Mouse (Mus musculus) natural killer cell, adult 2 months (primary cell): ENCODE data around the gene Fbxo42.

Experiments used
- DNase-seq, 2 experiments: peaks; one replicate each; pipeline ENCODE4 v3.0.0; 2022; ENCODE audit warnings: low spot score in 2 of 2

The Fbxo42 gene

DNA sequence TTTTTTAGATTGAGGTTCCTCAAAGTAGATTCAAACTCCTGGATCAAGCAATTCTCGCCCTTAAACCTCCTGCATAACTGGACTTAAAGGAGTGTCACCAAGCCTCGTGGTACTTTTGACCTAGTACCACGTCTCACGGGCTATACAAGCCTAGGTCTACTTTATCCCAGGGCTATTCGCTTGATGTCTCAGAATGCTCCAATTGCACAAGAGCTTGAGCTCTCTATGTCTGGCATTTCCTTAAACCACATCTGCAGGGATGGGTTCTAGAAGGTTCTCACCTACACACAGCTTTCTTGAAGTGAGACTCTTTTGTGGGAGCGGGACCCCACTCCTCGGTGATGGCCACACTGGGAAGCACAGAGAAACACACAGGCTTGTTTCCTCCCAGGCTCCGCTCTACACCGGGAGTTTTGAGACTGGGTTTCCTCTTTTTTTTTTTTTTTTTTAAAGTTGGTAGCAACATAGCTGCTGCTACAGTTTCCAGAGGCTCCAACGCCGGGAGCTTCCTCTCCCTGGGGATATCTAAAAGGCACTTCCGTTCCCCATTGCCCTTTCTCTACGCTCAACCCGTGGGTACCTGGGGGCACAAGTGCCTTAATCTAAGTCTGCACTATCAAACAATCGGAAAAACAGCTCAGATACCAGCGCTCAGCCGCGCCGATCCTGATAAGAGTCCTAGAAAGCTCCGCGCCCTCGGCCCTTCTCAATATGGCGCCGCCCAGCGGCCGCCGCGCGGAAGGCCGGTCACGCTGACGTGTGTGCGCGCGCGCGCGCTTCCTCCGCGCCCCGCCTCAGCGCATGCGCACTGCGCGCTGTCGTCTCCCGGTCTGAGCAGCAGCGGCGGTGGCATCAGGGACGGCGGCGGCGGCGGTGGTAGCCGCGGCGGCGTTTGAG is at the start of gene Fbxo42:
Fbxo42 (plus strand) TSS at position 802 of the 897 bp plus-strand sequence.
- peak; percentile 91 to 95 for DNase-seq

DNA sequence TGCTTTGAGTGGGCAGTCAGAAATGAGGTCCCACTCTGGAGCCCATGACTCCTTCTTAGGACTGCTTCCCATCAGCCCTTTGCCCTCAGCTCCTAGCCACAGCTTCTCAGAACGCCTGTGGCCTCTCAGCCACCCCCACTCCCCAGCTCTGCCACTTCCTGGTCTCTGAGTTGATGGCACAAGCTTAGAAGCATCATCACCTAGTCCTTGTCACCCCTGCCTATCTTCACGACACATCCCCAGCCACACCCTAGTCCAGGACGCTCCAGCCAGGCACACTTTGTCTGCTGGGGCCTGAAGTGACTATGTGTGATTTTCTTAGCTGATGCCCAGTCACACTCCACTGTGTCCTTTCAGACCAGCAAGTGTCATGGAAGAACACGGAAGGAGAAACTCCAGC is 48.8 kb upstream of the Fbxo42 start:
- no peak for DNase-seq

DNA sequence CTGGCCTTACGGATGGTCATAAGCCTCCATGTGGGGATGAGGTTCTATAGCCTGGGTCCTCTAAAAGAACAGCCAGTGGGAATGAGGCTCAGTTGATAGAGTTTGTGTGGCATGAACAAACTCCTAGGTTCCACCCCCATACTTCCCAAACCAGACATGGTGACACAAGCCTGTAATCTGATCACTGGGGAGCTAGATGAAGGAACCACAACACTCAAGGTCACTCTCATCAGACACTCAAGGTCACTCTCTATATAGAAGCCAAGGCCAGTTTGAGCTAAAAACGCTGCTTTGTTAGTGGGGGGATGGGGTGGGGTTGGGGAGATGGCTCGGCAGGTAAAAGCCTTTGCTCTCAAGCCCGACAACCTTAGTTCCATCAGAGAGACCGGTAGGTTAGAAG is 47.8 kb upstream of the Fbxo42 start:
- DNase-seq = no peak

DNA sequence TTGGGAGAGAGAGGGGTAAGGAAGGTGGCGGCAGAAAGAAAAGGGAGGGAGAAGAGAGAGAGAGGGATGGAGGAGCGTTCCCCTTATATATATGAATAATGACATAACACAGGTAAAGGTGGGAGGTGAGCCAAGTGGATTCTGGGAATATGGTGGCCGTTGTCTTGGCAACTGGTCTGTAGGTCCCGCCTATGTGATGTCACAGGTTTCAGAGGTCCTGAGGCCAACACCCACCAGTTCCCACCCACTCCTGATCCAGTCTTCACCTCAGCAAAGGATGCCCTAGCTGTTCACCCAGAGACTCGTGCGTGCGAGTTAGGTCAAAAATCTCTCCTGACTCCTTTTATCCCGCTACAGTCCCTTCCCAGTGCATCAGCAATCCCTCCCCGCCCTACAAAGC is 46.4 kb upstream of the Fbxo42 start:
- no peak for DNase-seq

DNA sequence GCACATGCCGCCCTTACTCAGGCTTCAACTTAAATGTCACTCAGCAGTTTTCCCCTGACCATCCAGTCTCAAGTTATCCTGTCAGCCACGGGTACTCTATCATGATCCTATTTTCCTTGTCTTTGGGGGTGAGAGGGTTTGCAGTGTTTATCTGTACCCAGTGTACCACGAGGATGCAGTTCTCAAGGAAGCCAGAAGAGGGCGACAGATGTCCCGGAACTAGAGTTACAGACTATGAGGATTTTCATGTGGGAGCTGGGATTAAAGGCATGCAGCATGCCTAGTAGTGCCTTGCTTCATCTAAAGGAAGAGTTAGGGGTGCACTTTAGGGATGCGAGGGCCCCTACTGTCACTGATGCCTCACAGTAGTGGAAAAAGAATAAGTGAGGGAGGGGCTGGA is 45.9 kb upstream of the Fbxo42 start:
- no peak for DNase-seq

DNA sequence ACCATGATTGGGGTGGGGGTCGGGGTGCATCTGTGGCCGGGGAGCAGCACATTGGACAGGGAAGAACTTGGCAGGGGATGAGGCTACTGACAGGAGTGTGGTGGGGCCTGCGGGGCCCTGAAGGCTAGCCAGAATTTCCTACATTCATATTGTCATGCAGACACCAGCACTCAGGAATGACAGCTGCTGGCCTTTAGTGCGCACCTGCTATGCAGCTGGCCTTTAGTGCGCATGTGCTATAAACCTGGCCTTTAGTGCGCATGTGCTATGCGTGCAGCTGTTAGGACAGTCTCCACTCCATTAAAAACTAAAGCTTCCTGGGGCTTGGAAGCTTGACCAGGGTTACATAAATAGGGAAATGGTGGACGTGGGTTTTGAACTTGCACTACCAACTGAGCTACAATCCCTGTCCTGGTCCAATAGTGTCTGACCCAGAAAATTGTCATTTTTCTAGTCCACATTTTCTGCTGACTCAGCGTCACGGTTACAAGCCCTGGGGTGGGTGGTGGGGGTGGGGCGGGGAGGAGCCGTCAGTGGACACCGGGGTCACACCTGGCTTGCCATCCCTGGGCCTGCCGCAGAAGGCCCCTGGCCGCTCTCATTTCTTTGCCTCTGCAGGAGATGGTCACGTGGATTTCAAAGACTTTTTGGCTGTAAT is 41.1 kb upstream of the Fbxo42 start:
- no peak for DNase-seq

DNA sequence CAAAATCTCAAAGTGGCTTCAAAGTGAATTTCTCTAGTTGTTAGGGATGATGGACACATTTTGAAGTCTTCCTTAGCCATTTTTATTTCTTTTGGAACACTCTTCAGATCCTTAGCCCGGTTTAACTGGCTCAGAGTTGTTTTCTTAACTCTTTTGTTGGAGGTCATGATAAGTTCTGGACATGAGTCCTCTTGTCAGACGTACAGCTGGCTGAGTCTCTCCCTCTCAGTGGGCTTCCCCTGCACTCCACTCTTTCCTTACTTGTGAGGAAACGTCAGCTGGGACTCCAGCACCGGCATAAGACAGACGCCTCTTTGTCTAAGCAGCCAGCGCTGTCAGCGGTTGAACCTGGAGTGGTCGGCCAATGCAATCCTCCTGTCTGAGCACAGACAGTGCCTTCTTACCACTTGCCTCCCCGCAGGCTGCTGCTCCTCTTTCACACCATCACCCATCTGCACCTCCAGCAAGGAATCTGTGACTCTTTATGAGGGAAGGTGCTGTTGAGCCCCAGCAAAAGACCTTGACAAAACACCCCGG is 39.4 kb upstream of the Fbxo42 start:
- DNase-seq = no peak

DNA sequence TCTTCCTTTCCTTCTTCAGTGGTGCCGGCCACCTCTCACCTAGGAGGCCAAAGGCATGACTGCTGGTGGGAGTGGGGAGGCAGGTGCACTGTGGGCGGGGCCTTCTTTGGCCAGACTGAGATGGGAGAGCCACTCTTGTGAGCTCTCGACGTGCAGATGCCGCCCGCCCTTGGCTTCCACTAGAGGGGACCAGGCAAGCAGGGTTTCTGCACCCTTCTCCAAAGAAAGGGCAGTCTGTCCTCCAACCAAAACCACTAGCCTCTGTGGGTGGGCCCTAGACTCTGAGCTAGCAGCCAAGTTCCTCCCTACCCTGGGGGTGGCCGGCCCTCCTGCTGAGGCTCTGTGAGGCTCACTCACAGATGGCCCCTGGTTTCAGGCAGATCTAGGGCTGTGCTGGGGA is 33.9 kb upstream of the Fbxo42 start:
- no peak for DNase-seq

DNA sequence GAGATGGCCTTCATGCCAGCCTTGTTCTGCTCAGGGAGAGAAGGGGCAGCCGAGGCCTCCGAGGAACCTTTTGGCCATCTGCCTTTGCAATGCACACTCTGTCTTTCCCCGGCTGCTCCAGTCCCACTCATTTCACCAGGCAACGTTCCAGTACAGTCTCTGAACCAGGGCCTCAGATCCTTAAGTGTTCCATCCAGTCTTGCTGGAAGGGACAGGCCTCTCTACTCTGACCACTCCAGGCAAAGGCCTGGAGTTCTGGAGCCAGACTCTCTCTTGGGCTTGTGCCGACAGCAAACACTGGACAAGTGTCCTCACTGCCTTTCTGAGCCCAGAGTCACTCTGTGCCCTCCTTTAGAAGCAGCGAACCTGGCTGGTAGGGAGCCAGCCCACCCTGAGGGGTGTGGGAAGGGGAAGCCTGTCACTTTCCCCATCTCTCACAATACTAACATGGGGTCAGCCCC is 33.2 kb upstream of the Fbxo42 start:
- no peak for DNase-seq

DNA sequence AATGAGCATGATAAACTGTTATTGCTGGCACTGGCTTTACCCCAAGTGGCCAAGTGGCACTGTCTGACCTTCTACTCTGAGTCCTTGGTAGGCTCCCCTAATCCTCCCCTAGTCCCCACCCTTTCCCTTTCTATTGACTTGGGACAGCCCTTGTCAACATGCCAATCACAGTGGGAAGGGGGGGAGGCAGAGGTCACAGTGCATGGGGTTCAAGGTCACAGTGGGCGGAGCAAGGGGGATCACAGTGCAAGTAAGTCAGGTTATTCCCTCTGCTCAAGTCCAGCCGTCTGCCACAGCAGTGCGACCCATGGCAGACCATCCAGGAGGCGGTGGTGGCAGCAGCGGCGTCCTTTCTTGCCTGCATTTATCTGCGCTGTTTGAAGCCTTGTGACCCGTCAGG is 32.3 kb upstream of the Fbxo42 start:
- no peak for DNase-seq

DNA sequence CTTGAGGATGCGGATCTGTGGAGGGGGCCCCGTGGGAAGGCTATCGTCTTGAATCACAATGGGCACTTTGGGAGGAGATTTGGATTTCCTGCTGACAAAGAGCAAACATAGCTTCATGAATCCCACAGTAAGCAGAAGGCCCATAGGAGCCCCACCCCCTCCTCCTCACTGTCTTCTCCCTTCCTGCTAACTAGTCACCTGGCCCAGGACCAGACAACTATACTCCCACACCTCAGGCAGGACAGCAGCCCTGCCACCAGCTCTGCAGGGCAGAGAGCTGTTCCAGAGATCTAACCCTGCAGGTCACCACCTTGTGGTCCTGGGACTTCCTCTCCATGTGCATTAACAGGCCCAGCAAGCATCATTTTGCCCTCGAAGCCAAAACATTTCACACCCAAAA is 29.0 kb upstream of the Fbxo42 start:
- DNase-seq = no peak

DNA sequence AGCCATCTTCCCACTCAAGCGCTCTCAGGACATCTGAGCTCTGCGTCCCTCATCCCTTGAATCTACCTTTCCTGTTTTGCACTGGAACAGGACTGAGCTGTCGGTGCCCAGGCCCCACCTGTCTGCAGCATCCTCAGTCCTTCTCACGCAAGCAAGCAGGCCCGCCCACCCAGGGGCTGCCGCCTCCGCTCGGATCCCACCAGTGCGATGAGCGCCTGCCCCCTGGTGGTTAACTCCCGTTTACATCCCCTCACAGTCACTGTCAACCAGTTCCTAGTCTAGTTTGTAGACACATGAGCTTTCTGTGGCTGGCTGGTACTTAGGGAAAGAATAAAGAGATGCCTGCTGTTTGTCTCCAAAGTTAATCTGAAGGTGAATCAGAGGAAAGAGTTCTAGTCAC is 27.0 kb upstream of the Fbxo42 start:
- peak in 1 of 2 experiments; percentile 31 for DNase-seq

DNA sequence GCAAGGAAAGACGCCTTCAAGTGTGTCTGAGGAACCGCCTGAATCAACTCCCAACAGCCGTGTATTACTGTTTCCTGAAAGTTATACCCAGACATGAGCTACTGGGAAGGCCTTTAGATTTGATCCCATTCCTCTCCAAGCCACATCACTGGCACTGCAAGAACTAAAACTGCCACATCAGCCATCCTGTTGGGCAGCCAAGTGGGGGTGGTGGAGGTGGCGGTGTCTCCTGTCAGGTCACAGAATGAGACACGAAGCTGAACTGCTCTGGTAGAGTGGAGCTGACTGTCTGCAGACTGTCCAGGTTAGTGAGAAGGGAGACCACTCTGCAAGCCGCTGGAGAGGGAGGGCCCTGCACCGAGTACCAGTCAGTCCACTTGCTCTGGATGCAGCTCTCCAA is 25.1 kb upstream of the Fbxo42 start:
- no peak for DNase-seq

DNA sequence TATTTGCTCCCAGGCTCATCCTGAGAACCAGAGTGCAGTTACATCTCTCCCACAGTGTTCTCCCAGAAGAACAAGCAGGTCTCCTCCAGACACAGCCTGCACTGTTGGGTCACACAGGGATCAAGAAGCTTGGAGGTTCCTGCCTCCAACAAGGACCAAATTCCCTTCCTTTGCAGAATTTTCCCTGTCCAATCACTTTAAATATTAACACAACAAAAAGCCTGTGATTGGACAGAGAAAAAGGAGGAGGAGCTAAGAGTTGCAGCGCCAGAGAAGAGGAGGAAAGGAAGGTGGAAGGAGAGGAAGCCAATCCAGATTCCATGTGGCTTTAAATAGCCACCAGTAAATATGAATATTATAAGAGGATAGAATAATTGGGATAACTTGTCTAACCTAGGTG is 24.6 kb upstream of the Fbxo42 start:
- no peak for DNase-seq

DNA sequence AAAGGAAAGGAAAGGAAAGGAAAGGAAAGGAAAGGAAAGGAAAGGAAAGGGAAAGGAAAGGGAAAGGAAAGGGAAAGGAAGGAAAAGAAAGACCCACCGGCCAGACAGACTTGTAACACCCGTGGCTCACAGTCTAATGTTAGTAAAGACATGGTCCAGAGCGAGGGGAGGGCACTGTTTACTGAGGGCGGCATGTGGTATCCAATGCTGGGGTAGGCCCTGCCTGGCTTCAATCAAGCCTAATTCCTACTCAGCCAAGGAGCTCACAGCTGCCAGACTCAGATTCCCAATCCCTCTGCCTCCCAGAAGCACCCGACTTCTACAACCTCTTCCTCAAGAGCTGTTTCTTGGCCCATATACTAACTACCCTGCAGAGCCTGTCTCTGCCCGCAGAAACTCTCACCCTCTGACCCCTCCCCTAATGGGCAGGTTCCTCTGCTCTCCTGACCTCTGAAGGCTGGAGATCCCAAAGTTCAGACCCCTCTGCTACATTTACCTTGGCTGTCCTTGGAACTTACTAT is 18.5 kb upstream of the Fbxo42 start:
- no peak for DNase-seq

DNA sequence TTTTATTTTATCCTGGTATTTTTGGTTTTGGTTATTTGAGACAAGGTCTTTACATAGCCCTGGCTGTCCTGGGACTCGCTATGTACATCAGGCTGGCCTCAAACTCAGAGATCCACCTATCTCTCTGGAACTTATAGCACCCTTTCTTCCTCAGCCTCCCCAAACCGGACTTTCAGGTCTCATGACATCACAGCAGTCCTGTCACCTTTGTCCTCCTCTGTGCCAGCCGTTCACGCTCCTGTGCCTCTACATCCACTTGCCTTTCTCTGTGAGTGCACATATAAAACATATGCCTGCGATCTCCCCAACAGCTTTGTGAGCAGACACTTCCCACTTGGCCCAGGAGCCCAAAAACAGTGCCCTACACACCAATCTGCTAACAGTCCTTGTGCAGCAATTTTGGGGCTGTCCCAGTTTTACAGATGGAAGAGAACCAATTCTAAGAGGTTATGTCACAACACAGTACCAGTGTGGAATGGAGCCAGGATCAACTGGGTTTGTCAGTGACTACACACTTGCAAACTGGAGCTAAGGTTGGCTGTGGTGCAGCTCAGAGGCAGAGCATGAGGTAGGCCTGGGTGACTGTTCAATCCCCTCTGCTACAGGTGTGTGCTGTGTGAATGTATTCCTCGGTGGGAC is 16.9 kb upstream of the Fbxo42 start:
- DNase-seq = no peak

DNA sequence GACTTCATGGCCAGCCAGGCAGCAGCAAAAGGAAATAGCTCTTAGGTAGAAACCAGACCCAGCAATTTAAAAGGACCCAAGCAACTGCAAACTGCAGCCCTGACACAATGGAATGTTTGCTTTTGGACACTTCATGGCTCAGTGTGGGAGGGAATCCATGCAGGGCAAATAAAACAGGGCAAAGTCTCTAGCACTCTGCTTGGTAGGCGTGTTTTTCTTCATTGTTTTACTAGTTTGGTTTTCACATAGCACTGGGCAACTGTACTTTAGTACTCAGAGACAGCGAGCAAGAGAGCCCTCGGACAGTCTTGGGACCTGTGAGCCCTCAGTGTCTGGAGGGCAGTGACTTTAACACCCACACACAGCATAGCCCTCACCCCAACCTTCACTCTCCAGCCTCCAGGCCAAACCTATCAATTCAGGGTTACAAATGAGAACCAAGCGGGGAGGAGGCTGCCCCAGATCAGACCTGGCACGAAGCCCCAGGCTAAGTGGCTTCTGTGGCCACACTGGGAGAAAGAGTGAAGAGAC is 16.1 kb upstream of the Fbxo42 start:
- DNase-seq = no peak

DNA sequence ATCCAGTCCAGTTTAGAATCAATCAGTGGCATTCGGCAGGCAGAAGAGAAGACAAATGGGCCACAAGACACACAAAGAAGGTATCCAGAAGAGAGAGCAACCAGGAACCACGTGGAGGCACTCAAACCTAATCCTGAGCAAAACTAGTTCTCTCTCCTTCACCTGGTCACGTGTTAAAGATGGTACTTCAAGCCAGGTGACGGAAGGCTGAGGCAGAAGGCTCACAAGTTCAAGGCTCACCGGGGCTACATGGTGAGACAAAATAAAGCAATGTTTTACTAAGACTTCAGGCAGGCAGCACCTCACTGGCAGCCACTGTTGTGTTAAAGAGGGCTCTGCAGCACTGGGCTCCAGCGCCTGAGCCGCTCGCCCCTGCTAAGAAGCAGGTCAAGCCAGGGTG is 15.5 kb upstream of the Fbxo42 start:
- no peak for DNase-seq

DNA sequence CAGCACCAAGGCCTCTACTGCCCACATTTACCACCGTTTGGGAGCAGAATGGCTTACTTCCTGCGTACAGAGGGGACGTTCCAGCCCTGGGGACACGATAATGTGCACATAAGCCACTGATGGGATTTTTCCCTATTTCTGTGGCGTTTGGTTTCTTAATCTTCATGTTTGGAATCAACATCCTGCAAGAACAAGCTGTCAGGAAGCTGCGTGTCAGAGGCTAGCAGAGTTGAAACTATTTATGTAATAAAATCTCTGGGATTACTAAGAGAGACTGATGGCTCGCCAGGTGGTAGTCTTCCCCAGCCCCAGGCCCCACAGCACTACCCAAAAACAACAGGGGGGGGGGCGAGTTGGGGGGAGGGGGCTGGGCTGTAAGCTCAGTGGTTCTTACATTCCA is 14.5 kb upstream of the Fbxo42 start:
- no peak for DNase-seq

DNA sequence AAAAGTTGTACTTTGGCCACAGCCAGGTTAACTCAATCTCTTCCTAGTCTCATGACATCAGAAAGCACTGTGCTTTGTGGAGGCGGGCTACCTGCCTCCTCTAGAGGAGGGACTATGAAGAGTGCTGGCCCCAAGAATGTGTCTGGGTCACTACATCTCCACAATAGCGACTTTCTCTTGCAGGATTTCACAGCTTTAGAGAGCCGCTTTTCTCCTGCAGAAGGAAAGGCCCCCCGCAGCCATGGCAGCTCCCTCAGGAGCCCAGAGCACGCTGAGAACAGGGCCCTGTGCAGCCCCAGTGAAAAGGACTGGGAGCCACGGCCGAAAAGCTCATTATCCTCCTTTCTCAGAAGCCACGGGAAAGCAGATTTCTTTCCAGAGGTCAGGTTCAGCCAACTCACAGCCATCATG is 13.7 kb upstream of the Fbxo42 start:
- DNase-seq = no peak

DNA sequence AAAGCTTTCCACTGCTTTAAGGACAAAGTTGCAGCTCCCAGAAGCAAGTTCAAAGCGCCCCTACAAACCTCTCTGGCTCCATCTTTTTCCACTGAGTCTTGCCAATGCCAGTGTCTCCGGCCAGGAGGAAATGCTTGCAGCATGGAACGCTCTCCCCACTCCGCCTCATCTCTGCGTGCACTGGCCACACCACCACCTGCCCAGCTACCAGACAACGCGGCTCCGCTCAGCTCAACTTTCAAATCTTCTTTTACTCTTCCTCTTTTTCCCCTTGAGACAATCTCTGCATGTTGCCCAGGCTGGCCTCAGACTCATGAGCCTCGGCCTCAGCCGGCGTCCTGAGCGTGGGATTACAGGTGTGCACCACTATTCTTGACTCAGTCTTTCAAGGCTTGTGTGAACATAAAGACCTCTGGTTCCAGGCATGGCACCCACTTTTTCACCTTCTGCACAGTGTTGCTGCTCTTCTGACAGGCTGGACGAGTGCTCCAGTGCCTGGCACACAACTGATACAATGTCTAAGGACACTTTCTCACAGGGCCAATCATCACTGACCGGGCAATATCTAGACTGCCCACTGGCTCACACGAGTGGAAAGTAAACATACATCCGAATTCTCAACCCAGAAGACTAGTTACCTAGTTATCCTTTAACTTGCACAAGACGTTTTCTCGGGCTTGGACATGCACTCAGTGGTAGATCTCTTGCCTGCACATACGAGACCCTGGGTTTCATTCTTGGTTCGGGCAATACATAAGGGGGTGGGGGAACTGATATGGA is 12.8 kb upstream of the Fbxo42 start:
- peak in 1 of 2 experiments; percentile 46 for DNase-seq
